Mouse (Mus musculus): ENCODE results near the gene B3gnt9. TPM values are rescaled to one million over a fixed set of nuclear protein-coding genes. Genes with fewer than 3 reads are reported as not detected.
A peak's percentile ranks its signal among the peaks of the same experiment; 100 is the strongest.

B3gnt9 gene
- total and polyA plus RNA-seq, 3 experiments, result 0.57 to 4.1 (median 0.66) TPM

DNA sequence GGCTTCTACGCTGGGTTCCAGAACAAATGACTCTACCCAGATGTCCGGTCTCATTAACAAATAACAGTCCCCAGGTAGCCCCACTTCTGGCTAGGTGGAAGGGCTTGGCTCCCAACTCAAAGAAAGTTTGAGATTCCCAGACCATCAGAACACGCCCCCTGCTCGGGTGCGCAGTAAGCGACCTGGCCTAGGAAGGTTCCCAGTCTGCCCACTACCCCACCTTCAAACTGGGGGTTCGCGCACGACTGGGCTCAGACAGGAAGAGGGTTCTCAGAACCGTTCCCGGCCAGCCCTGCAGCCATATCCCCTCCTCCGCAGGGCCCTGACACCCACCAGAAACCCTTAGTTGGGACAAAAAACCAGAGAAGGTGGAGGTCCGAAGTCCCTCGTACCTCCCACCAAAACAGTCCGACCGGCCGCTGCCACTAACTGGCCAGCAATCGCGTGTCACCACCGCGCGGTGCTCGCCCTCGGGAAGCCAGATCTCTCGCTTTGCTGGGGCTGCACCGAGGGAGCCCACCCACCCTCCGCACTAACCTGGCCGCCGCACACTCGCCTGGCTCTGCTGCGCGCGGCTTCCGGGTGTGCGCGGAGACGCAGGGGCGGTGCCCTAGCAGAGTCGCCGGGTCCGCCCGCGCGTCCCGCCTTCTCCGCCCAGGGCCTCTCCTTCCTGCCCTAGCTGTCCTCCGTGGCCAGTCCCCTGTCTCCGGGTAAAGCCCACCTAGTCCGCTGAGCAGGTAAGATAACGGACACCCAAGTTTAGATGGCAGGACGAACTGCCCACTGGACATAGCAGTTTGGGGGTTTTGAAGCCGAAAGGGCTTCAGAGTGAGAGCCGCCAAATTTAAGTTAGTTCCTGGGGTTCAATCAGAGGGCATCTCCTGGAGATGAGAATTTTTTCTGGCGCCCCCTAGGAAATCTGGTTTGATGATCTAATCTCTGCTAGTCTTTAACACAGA is 9.3 kb upstream of the B3gnt9 start, which contains the start of the genes Tradd and Fbxl8:
TSS of gene Tradd (minus strand) at position 586 of the 959 bp plus-strand sequence.
TSS of gene Fbxl8 (plus strand) at position 625 of the 959 bp plus-strand sequence.
- H3K4me1 ChIP-seq (ENCODE audit: control insufficient read depth in 1 of 2, insufficient read depth in 2 of 2), result peaks cover 9 to 49% of the 10 kb centered on the region in 2 experiments; a peak in 3 of 4 replicates
- H3K79me2 ChIP-seq (replicated peaks; ENCODE audit: control insufficient read depth, extremely low read depth, insufficient read depth, poor library complexity, severe bottlenecking), result no peaks in the 10 kb centered on the region
- TF ChIP-seq MXI1 (IDR thresholded peaks at IDR 0.05; ENCODE audit: low read depth, low read length), result peak; percentile 65
- no peak for TF ChIP-seq MAX (IDR thresholded peaks at IDR 0.05; ENCODE audit: low read length)
- no peak for TF ChIP-seq USF2 (conservative IDR thresholded peaks at IDR 0.05; ENCODE audit: low read depth, low read length)
- TF ChIP-seq ZMIZ1 (IDR thresholded peaks at IDR 0.05; ENCODE audit: low read depth, low read length), result peak; percentile 65
- TF ChIP-seq CHD2 (IDR thresholded peaks at IDR 0.05; ENCODE audit: low read length), result no peak
- peak; percentile 80; the same call in 1 of the 2 replicates for TF ChIP-seq SIN3A (IDR thresholded peaks at IDR 0.05; ENCODE audit: low read length)
- TF ChIP-seq MAFK (IDR thresholded peaks at IDR 0.05; ENCODE audit: insufficient replicate concordance, low read length), result no peak
- peak; percentile 47; the same call in 1 of the 2 replicates for TF ChIP-seq POLR2AphosphoS2 (IDR thresholded peaks at IDR 0.05; ENCODE audit: low read depth, low read length)
- no peak for TF ChIP-seq UBTF (IDR thresholded peaks at IDR 0.05; ENCODE audit: low read depth, low read length)
- no peak for TF ChIP-seq USF1 (IDR thresholded peaks at IDR 0.05; ENCODE audit: low read depth, low read length)
- TF ChIP-seq POLR2A (IDR thresholded peaks at IDR 0.05; ENCODE audit: low read depth, low read length), result peak; percentile 87
- peak; percentile 61 for TF ChIP-seq TCF12 (IDR thresholded peaks at IDR 0.05; ENCODE audit: low read depth, low read length)
- TF ChIP-seq CTCF (conservative IDR thresholded peaks at IDR 0.05 in 1 of 2, IDR thresholded peaks at IDR 0.05 in 1 of 2; ENCODE audit: low read depth in 2 of 2, low read length in 2 of 2), result peak in 1 of 2 experiments; percentile 35; a peak in 2 of 4 replicates
- TF ChIP-seq NELFE (IDR thresholded peaks at IDR 0.05; ENCODE audit: low read depth, low read length), result peak; percentile 77
- no peak for TF ChIP-seq ETS1 (conservative IDR thresholded peaks at IDR 0.05; ENCODE audit: low read depth, low read length)
- TF ChIP-seq JUN (IDR thresholded peaks at IDR 0.05; ENCODE audit: insufficient read depth, low read depth, low read length), result no peak
- peak; percentile 62 for TF ChIP-seq HCFC1 (IDR thresholded peaks at IDR 0.05; ENCODE audit: low read depth, low read length)
- no peak for TF ChIP-seq MEF2A (IDR thresholded peaks at IDR 0.05; ENCODE audit: borderline replicate concordance, low read depth, low read length)
- no peak for TF ChIP-seq TBP (conservative IDR thresholded peaks at IDR 0.05; ENCODE audit: low read depth, low read length)
- peak; percentile 99 for TF ChIP-seq ELF1 (IDR thresholded peaks at IDR 0.05; ENCODE audit: low read depth, low read length)
- peak; percentile 88 for TF ChIP-seq NRF1 (IDR thresholded peaks at IDR 0.05; ENCODE audit: low read depth, low read length)
- 0 out of 2 replicates have a peak, but pooled peaks have one; percentile 28 for TF ChIP-seq CHD1 (IDR thresholded peaks at IDR 0.05; ENCODE audit: low read depth, low read length)
- no peak for TF ChIP-seq PAX5 (IDR thresholded peaks at IDR 0.05; ENCODE audit: low read length)
- peaks cover 21% of the 10 kb centered on the region for H3K9me3 ChIP-seq (replicated peaks; ENCODE audit: low read length)
- no peaks in the 10 kb centered on the region for H3K27me3 ChIP-seq (replicated peaks)
- H3K27ac ChIP-seq (ENCODE audit: insufficient read depth, low read depth), result peak within 1 kb of the TSS; percentile 24; the same call in 1 of the 2 replicates
- dilution Hi-C loops (cut with MboI; ENCODE audit: extremely low pct_ligation_motif_present, extremely low pct_unique_long_range_greater_than_20kb, low sequenced_read_pairs), result no loop called here
- peak; percentile 59 for DNase-seq (ENCODE audit: extremely low read depth)
- peak within 1 kb of the TSS; percentile 85 for H3K4me2 ChIP-seq (ENCODE audit: insufficient read depth, low read depth, poor library complexity, severe bottlenecking)
- H3K36me3 ChIP-seq (replicated peaks in 1 of 2; ENCODE audit: control insufficient read depth in 1 of 2, insufficient read depth in 1 of 2, low read length in 1 of 2), result peaks cover 26 to 36% of the 10 kb centered on the region in 2 experiments
- in situ Hi-C loops (cut with MboI; ENCODE audit: low pct_ligation_motif_present, low pct_unique_long_range_greater_than_20kb, low sequenced_read_pairs), result no loop called here
- H3K4me3 ChIP-seq (replicated peaks in 1 of 3; ENCODE audit: low read depth in 2 of 3, low read length in 2 of 3, poor library complexity in 1 of 3), result peak within 1 kb of the TSS; percentile 79 to 86 (median 83)
- H3K9ac ChIP-seq (ENCODE audit: insufficient read depth, low read depth), result peak within 1 kb of the TSS; percentile 64
